ENCODE assay signal across 12 mouse cellular contexts in the genomic region with DNA sequence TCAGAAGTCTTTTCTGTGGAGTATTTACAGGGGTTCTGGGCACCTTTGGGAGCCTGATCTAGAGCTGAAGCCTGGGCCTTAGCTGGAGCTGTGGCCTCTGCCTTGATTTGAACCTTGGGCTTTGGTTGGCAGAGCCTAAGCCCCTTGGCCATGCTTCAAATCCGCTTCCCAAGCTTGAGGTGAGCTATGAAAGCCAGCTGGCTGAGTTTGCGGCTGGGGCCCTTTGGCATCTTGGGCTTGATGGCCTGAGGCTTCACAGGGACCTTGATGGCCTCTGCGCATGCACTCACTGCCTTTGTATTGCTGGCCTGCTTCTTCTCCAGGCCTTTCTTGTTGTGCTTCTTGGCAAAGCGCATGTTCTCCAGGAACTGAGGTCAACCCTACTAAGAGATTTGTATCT.
"Had no signal": no experiment of that assay in that cellular context is flagged by ENCODE, and none has a peak within 500 bp of the region (broad histone marks: within the 10 kb centered on the region; RNA-seq: fewer than 3 reads in every experiment).

No protein-coding gene starts in this region.

- DNase-seq: left cerebral cortex, postnatal 4 days; liver, embryonic 13.5 days; liver, postnatal 0 days; lung, postnatal 14 days; right cerebral cortex, adult 18-20 months; right cerebral cortex, postnatal 25 days; thymus, adult 18-20 months; thymus, postnatal 14 days had no signal

- H3K4me3 ChIP-seq: liver, embryonic 13.5 days; lung, embryonic 15.5 days; midbrain, embryonic 12.5 days; neural tube, embryonic 13.5 days had no signal

- H3K27me3 ChIP-seq: liver, embryonic 13.5 days; lung, embryonic 15.5 days; midbrain, embryonic 12.5 days; neural tube, embryonic 13.5 days had no signal

- H3K36me3 ChIP-seq: liver, embryonic 13.5 days; lung, embryonic 15.5 days; midbrain, embryonic 12.5 days; neural tube, embryonic 13.5 days had no signal

- H3K4me1 ChIP-seq: liver, embryonic 13.5 days; lung, embryonic 15.5 days; midbrain, embryonic 12.5 days; neural tube, embryonic 13.5 days had no signal

- H3K27ac ChIP-seq: liver, embryonic 13.5 days; lung, embryonic 15.5 days; macrophage; midbrain, embryonic 12.5 days; neural tube, embryonic 13.5 days had no signal

- H3K9me3 ChIP-seq: liver, embryonic 13.5 days; lung, embryonic 15.5 days; midbrain, embryonic 12.5 days; neural tube, embryonic 13.5 days had no signal
